Mouse (Mus musculus) midbrain, embryonic 14.5 days (tissue): ENCODE measurements around the gene Cmklr1. TPM values are rescaled to one million over a fixed set of nuclear protein-coding genes. Genes with fewer than 3 reads are reported as not detected.

Source experiments
- ATAC-seq: fragments of 200-750 bp; cut with Nextera tagmentation; 2 replicates; pipeline ENCODE4 v1.8.0; 2017; ENCODE audit warnings: moderate number of reproducible peaks, moderate library complexity; ENCODE audit not compliant: low FRiP score, low TSS enrichment
- DNase-seq: peaks from one replicate; pipeline ENCODE4 v3.0.0-alpha.2; 2015
- H3K27ac ChIP-seq: fragments of 300-500 bp; sonication (generic); replicated peaks from 2 replicates; pipeline ENCODE4 v1.5.1; 2014; ENCODE audit warnings: mild to moderate bottlenecking, low read depth, low read length, moderate library complexity
- H3K27me3 ChIP-seq: fragments of 300-500 bp; sonication (generic); 2 replicates; pipeline ENCODE4 v1.6.1; 2014; ENCODE audit warnings: low read length, control low read depth, mixed read lengths; ENCODE audit not compliant: control insufficient read depth, insufficient read depth
- H3K36me3 ChIP-seq: fragments of 300-500 bp; sonication (generic); 2 replicates; pipeline ENCODE4 v1.6.1; 2014; ENCODE audit warnings: low read length, control low read depth; ENCODE audit not compliant: control insufficient read depth, insufficient read depth
- H3K4me1 ChIP-seq: fragments of 300-500 bp; sonication (generic); 2 replicates; pipeline ENCODE4 v1.6.1; 2014; ENCODE audit warnings: mild to moderate bottlenecking, antibody characterized with exemption, low read length, control low read depth; ENCODE audit not compliant: control insufficient read depth, insufficient read depth
- H3K4me2 ChIP-seq: fragments of 300-500 bp; sonication (generic); 2 replicates; pipeline ENCODE4 v1.6.1; 2014; ENCODE audit warnings: mild to moderate bottlenecking, low read length, moderate library complexity
- H3K4me3 ChIP-seq: fragments of 300-500 bp; sonication (generic); replicated peaks from 2 replicates; pipeline ENCODE4 v1.5.1; 2014; ENCODE audit warnings: low read depth, low read length
- H3K9ac ChIP-seq: fragments of 300-500 bp; sonication (generic); replicated peaks from 2 replicates; pipeline ENCODE4 v1.6.1; 2014; ENCODE audit warnings: mild to moderate bottlenecking, low read length, moderate library complexity
- H3K9me3 ChIP-seq: fragments of 300-500 bp; sonication (generic); 2 replicates; pipeline ENCODE4 v1.6.1; 2016; ENCODE audit warnings: low read length, control low read depth, mixed read lengths; ENCODE audit not compliant: control insufficient read depth
- WGBS: fragments of 180-500 bp; shearing (Covaris S2); extraction: QIAGEN DNeasy Blood & Tissue Kit; methylation state at CpG from one replicate; pipeline ENCODE4 v1.1.7; 2014; 5-methylcytosine and 5-hydroxymethylcytosine counted together
- polyA plus RNA-seq: library from polyadenylated mRNA; unstranded; fragments of >200 nt; fragmentation: Nextera tagmentation; extraction: Ambion mirVana; gene quantifications from 2 replicates; pipeline ENCODE4 v1.2.1, GENCODE M21; 2014

Cmklr1 gene
- polyA plus RNA-seq, 1 experiment from 2014 or later = 2.1 TPM

DNA sequence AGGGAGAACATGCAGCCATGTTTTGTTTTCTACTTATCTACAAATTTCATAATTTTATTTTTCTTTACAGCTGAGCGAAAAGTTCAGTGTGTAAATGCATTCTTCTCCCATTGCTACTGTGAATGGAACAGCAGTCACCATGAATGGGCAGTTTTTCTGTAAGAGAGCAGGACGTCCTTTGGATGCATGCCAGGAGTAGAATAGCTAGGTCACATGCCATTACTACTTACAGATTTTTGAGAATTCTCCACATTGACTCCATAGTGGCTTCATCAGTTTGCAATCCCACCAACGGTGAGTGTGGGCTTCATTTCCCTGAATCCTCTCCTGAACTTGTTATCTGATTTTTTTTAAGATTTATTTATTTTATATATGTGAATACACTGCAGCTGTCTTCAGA is 19.9 kb upstream of the Cmklr1 start:
- H3K4me3 ChIP-seq = no peak overlapping the region
- H3K4me2 ChIP-seq = no peak overlapping the region
- 80% methylated on average over 3 of the region's 3 CpGs for WGBS
- H3K36me3 ChIP-seq = no peaks in the 10 kb centered on the region
- no peak for ATAC-seq
- no peak for DNase-seq
- no peaks in the 10 kb centered on the region for H3K4me1 ChIP-seq
- no peak overlapping the region for H3K9ac ChIP-seq
- H3K27ac ChIP-seq = no peak overlapping the region
- H3K27me3 ChIP-seq = no peaks in the 10 kb centered on the region
- H3K9me3 ChIP-seq = no peaks in the 10 kb centered on the region

DNA sequence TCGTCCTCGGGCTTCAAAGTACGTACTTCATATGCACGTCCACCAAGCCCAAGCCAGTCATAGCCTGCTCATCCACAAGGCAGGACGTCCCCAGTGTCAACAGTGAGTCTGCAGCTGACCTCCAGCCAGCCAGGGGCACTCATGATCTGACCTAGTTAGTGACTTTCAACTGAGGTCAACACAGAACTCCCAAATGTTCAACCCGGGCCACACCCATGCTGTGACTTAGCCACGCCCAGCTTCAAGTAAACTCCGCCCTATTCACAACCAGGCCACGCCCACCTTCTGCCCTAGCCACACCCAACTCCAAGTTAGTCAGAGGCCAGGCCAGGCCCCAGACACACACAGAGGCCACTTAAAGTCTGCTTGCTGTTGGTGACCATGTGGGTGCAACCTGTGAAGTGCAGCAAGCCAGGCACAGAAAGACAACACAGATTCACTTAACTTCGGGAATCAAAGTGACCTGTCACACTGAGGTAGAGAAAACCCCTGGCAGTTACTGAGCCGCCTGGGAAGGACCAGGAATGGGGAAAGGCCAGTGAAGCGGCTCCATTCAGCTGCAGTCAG is 14.5 kb upstream of the Cmklr1 start:
- H3K27me3 ChIP-seq = no peaks in the 10 kb centered on the region
- H3K36me3 ChIP-seq = no peaks in the 10 kb centered on the region
- H3K9ac ChIP-seq = no peak overlapping the region
- H3K9me3 ChIP-seq = peaks cover 3% of the 10 kb centered on the region; the same call in 1 of the 2 replicates
- ATAC-seq = no peak
- no peak for DNase-seq
- WGBS = 82% methylated on average over 12 of the region's 12 CpGs
- H3K27ac ChIP-seq = no peak overlapping the region
- no peaks in the 10 kb centered on the region for H3K4me1 ChIP-seq
- H3K4me3 ChIP-seq = no peak overlapping the region
- no peak overlapping the region for H3K4me2 ChIP-seq

DNA sequence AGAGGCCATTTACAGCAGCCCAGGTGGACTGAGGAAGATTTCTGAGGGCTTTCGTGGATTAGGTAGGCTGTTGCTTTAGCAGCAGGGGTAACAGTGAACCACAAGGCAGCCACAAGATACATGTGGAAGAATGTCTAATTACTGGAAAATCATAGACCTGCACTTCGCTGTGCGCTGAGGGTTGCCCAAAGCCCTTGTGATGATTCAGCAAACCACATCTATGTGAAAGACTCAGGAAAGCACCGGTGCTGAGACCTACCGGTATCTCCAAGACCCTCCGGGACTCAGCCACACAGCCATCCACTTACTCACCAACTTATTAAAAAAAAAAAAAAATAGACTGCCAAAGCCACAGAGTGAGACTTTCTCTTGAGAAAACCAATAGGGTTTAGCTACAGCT is 13.9 kb upstream of the Cmklr1 start:
- Histone ChIP-seq H3K4me1 (no peaks in the 10 kb centered on the region), H3K4me3 (no peak overlapping the region), H3K27ac (no peak overlapping the region), H3K27me3 (no peaks in the 10 kb centered on the region), H3K4me2 (no peak overlapping the region), H3K9ac (no peak overlapping the region), H3K36me3 (no peaks in the 10 kb centered on the region), H3K9me3 (peaks cover 3% of the 10 kb centered on the region; the same call in 1 of the 2 replicates)
- 91% methylated on average over 6 of the region's 6 CpGs for WGBS
- ATAC-seq (no peak), DNase-seq (no peak)

DNA sequence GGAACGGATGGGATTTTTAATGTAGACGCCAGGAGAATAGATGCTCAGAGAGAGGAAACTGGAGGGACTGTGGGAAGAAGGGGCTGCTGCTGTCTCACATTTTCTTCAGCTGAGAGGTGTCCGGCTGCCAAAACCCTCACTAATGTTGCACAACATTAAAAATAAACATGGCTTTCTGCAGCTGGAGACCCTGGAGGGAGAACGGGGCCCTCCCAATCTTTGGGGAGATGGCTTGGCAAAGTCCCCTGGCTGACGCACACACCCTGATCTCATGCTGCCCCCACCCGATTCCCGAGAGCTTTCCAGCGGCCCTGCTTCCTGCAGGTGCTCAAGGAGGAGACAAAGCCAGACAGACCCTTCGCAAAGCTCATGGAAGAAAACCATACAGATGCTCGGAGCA is 10.6 kb upstream of the Cmklr1 start:
- Histone ChIP-seq H3K27me3 (no peaks in the 10 kb centered on the region), H3K36me3 (no peaks in the 10 kb centered on the region), H3K9me3 (peaks cover 3% of the 10 kb centered on the region; the same call in 1 of the 2 replicates), H3K4me2 (no peak overlapping the region), H3K9ac (no peak overlapping the region), H3K4me3 (no peak overlapping the region), H3K4me1 (no peaks in the 10 kb centered on the region), H3K27ac (no peak overlapping the region)
- DNase-seq (no peak), ATAC-seq (no peak)
- 76% methylated on average over 10 of the region's 10 CpGs for WGBS

DNA sequence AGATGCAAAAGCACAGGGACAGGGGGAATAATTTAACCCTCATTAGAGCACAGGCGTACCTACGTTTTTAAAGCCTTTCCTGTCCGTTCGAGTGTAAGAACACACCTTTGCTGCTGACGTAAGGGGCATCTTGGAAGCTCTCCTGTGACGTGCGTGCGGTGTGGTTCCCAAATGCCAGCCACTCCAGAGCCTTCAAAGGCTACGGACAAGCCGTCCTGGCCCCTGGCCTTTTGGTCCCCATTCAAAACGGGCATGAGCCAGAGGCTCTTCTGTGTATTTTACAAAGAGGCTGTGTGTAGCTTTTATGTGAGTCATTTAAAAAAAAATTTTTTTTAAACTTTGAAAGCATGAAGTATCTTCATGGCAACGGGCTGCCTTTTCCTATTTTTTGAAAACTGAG is 4.6 kb upstream of the Cmklr1 start:
- H3K27me3 ChIP-seq = peaks cover 8% of the 10 kb centered on the region; the same call in 1 of the 2 replicates
- ATAC-seq (no peak), DNase-seq (no peak)
- no peak overlapping the region for H3K4me2 ChIP-seq
- no peaks in the 10 kb centered on the region for H3K36me3 ChIP-seq
- no peaks in the 10 kb centered on the region; the same call in 1 of the 2 replicates for H3K4me1 ChIP-seq
- no peak overlapping the region for H3K27ac ChIP-seq
- no peak overlapping the region for H3K9ac ChIP-seq
- H3K9me3 ChIP-seq = no peaks in the 10 kb centered on the region
- 87% methylated on average over 12 of the region's 12 CpGs for WGBS
- H3K4me3 ChIP-seq = no peak overlapping the region

DNA sequence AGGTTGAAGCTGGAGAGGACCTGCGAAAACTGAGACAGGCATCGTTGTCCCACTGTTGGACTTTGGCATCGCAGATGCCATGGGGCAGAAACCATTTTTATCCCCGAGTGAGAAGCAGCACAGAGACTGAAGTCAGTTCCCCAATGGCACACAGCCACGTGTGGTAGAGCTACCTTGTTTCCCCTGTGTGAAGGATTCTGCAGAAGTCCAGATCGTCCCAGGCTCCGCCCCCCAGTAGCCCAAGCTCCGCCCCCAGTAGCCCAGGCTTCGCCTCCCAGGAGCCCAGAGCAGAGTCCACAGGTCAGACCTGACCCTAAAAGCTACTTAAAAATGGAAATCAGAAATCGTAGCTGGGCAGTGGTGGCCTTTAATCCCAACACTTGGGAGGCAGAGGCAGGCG is 4.0 kb upstream of the Cmklr1 start:
- Histone ChIP-seq H3K36me3 (no peaks in the 10 kb centered on the region), H3K4me1 (no peaks in the 10 kb centered on the region; the same call in 1 of the 2 replicates), H3K9ac (no peak overlapping the region), H3K9me3 (no peaks in the 10 kb centered on the region), H3K4me3 (no peak overlapping the region), H3K27ac (no peak overlapping the region), H3K27me3 (peaks cover 8% of the 10 kb centered on the region; the same call in 1 of the 2 replicates), H3K4me2 (no peak overlapping the region)
- 77% methylated on average over 11 of the region's 11 CpGs for WGBS
- no peak for ATAC-seq
- no peak for DNase-seq

DNA sequence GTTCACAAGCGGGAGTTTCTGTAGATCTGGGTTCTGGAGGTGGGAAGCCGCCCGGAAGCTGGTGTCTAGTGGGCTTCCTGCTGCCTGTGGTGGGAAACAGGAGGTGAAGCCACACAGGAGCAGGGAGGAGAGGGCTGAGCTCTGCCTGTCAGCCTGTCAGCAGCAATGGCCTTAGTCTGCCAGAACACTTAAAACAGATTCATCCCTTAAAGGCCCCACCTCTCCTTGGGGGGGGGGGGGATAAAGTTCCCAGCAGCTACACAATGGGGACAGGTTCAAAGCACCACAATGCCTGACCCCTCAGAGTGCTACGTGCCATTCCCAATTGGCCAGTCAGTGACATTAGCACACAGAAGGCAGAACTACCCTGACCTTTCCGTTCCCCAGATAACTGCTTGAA is 2.0 kb upstream of the Cmklr1 start:
- Histone ChIP-seq H3K4me2 (no peak overlapping the region), H3K4me3 (no peak overlapping the region), H3K9me3 (no peaks in the 10 kb centered on the region), H3K27ac (no peak overlapping the region), H3K27me3 (peaks cover 8% of the 10 kb centered on the region; the same call in 1 of the 2 replicates), H3K9ac (no peak overlapping the region), H3K36me3 (no peaks in the 10 kb centered on the region), H3K4me1 (no peaks in the 10 kb centered on the region; the same call in 1 of the 2 replicates)
- no peak for ATAC-seq
- 18% methylated on average over 5 of the region's 5 CpGs for WGBS
- DNase-seq = no peak

DNA sequence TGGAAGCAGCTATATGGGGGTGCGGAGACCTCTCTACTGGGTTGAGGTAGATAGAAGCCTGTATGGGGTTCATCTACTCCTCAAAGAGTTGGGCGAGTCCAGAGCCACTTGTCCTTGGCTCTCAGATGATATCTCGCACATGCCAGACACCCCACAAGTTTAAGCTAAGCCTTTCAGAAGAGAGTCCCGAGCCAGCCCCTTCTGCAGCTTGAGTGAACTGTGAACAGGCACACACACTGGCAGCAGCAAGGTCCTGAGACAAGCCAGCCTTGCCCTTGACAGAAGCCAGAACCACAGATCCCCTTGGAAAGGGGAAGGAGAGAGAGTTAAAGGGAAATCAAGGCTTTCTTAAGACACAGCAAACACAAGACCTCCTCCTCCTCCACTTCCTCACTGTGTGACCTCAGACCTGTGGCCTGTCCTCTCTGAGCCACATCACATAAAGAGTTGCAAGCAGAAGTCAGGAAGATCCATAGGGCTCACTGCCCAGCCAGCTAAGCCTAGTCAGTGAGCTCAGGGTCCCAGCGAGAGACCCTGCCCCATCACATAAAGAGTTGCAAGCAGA is 1.5 kb downstream of the Cmklr1 start:
- Histone ChIP-seq H3K27me3 (peaks cover 8% of the 10 kb centered on the region; the same call in 1 of the 2 replicates), H3K36me3 (no peaks in the 10 kb centered on the region), H3K4me2 (no peak overlapping the region), H3K9me3 (no peaks in the 10 kb centered on the region), H3K27ac (no peak overlapping the region), H3K9ac (no peak overlapping the region), H3K4me3 (no peak overlapping the region), H3K4me1 (no peaks in the 10 kb centered on the region; the same call in 1 of the 2 replicates)
- WGBS = 88% methylated on average over 5 of the region's 5 CpGs
- DNase-seq = no peak
- no peak for ATAC-seq

DNA sequence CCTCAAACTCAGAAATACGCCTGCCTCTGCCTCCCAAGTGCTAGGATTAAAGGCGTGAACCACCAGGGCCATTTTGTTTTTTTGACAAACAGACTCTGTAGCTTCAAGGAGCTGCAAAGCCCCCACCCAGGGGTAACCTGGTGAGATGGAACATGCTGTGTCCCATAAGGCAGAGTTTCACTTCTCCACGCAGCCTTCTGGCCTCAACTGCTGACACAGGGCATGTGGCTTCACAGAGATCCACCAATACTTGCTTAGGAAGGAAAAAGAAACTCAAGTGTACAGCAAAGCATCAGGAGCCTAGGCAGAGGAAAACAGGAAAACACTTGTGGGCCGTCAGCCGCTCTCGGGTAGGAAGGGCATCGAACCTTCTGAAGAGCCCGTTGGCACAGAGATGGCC is 3.1 kb downstream of the Cmklr1 start:
- WGBS = 95% methylated on average over 8 of the region's 8 CpGs
- no peaks in the 10 kb centered on the region for H3K36me3 ChIP-seq

More for the DNA sequence above, 3.1 kb downstream of the Cmklr1 start:
- ATAC-seq (no peak), DNase-seq (no peak)
- H3K27ac ChIP-seq = no peak overlapping the region
- H3K9me3 ChIP-seq = no peaks in the 10 kb centered on the region
- peaks cover 4% of the 10 kb centered on the region for H3K4me1 ChIP-seq
- peaks cover 8% of the 10 kb centered on the region; the same call in 1 of the 2 replicates for H3K27me3 ChIP-seq
- no peak overlapping the region for H3K4me3 ChIP-seq
- H3K4me2 ChIP-seq = no peak overlapping the region
- no peak overlapping the region for H3K9ac ChIP-seq
